Mouse (Mus musculus) MEL (cell line): ENCODE results near the gene Map6d1. TPM values are rescaled to one million over a fixed set of nuclear protein-coding genes. Genes with fewer than 3 reads are reported as not detected.
A peak's percentile ranks its signal among the peaks of the same experiment; 100 is the strongest.

ENCODE experiments used
- DNase-seq: peaks from one replicate; pipeline ENCODE4 v3.0.0; 2011; ENCODE audit warnings: low read depth, low spot score
- H3K27ac ChIP-seq: 2 replicates; pipeline ENCODE4 v1.5.1; 2012; ENCODE audit warnings: low read depth, mild to moderate bottlenecking, control low read depth, low read length, moderate library complexity; ENCODE audit not compliant: control insufficient read depth
- H3K27me3 ChIP-seq, 2 experiments: fragments of 150-350 bp in 1 of 2; sonication (generic) in 1 of 2; 2 replicates each; pipeline ENCODE4 v1.6.1; 2012; ENCODE audit warnings: low read length in 2 of 2, mild to moderate bottlenecking in 2 of 2, improper control_type of control experiment in 1 of 2, moderate library complexity in 1 of 2; ENCODE audit not compliant: insufficient read depth in 2 of 2, control insufficient read depth in 1 of 2
- H3K36me3 ChIP-seq, 2 experiments: 2 replicates each; pipeline ENCODE4 v1.6.1; 2012 to 2014; ENCODE audit warnings: low read length in 2 of 2, improper control_type of control experiment in 1 of 2, inconsistent platforms in 1 of 2, mild to moderate bottlenecking in 1 of 2; ENCODE audit not compliant: insufficient read depth in 2 of 2, control insufficient read depth in 1 of 2
- H3K4me1 ChIP-seq, 2 experiments: fragments of 150-350 bp in 1 of 2; sonication (generic) in 1 of 2; 2 replicates each; pipeline ENCODE4 v1.6.1; 2012; ENCODE audit warnings: low read length in 2 of 2, improper control_type of control experiment in 1 of 2, mild to moderate bottlenecking in 1 of 2; ENCODE audit not compliant: insufficient read depth in 2 of 2, control insufficient read depth in 1 of 2
- H3K4me3 ChIP-seq, 2 experiments: fragments of 150-350 bp in 1 of 2; sonication (generic) in 1 of 2; 2 replicates each; pipeline ENCODE4 v1.5.1; 2012; ENCODE audit warnings: low read depth in 2 of 2, low read length in 2 of 2, mild to moderate bottlenecking in 2 of 2, moderate library complexity in 2 of 2, control low read depth in 1 of 2, improper control_type of control experiment in 1 of 2; ENCODE audit not compliant: control insufficient read depth in 1 of 2, insufficient read depth in 1 of 2
- H3K79me2 ChIP-seq: 2 replicates; pipeline ENCODE4 v1.6.1; 2012; ENCODE audit warnings: mild to moderate bottlenecking, low read length, moderate library complexity; ENCODE audit not compliant: control insufficient read depth, poor library complexity, insufficient read depth
- H3K9ac ChIP-seq: 2 replicates; pipeline ENCODE4 v1.6.1; 2012; ENCODE audit warnings: low read depth, mild to moderate bottlenecking, control low read depth, low read length, moderate library complexity; ENCODE audit not compliant: control insufficient read depth, poor library complexity, severe bottlenecking
- H3K9me3 ChIP-seq: fragments of 150-350 bp; sonication (generic); replicated peaks from 2 replicates; pipeline ENCODE4 v1.6.1; 2012; ENCODE audit warnings: mild to moderate bottlenecking, low read length, improper control_type of control experiment, moderate library complexity; ENCODE audit not compliant: insufficient read depth
- CHD2 ChIP-seq: IDR thresholded peaks from 2 replicates; pipeline ENCODE4 v1.6.1; 2011; ENCODE audit warnings: low read length, improper control_type of control experiment
- CTCF ChIP-seq, 3 experiments: IDR thresholded peaks in 2 of 3; conservative IDR thresholded peaks in 1 of 3; 2 replicates each; pipeline ENCODE4 v1.5.1; 2011 to 2012; ENCODE audit warnings: low read length in 3 of 3, low read depth in 2 of 3, mild to moderate bottlenecking in 2 of 3, improper control_type of control experiment in 1 of 3, inconsistent platforms in 1 of 3, mixed read lengths in 1 of 3, moderate library complexity in 1 of 3; ENCODE audit not compliant: control insufficient read depth in 1 of 3, insufficient read depth in 1 of 3, poor library complexity in 1 of 3, severe bottlenecking in 1 of 3
- ETS1 ChIP-seq: IDR thresholded peaks from 2 replicates; pipeline ENCODE4 v1.6.1; 2012; ENCODE audit warnings: low read depth, mild to moderate bottlenecking, inconsistent platforms, low read length, improper control_type of control experiment, moderate library complexity
- MXI1 ChIP-seq: IDR thresholded peaks from 2 replicates; pipeline ENCODE4 v1.6.1; 2011; ENCODE audit warnings: mild to moderate bottlenecking, low read depth, low read length, improper control_type of control experiment
- MYB ChIP-seq: IDR thresholded peaks from 2 replicates; pipeline ENCODE4 v1.6.1; 2011; ENCODE audit warnings: mild to moderate bottlenecking, low read depth, low read length, improper control_type of control experiment
- MYC ChIP-seq: IDR thresholded peaks from 2 replicates; pipeline ENCODE4 v1.6.1; 2011; ENCODE audit warnings: low read depth, mild to moderate bottlenecking, low read length, improper control_type of control experiment, moderate library complexity
- NRF1 ChIP-seq: IDR thresholded peaks from 2 replicates; pipeline ENCODE4 v1.6.1; 2014; ENCODE audit warnings: low read depth, mild to moderate bottlenecking, inconsistent platforms, low read length, improper control_type of control experiment, moderate library complexity; ENCODE audit not compliant: poor library complexity, insufficient read depth, severe bottlenecking
- POLR2AphosphoS2 ChIP-seq: IDR thresholded peaks from 2 replicates; pipeline ENCODE4 v1.6.1; 2011; ENCODE audit warnings: low read length, improper control_type of control experiment
- RAD21 ChIP-seq: IDR thresholded peaks from 2 replicates; pipeline ENCODE4 v1.6.1; 2011; ENCODE audit warnings: mild to moderate bottlenecking, low read depth, low read length, improper control_type of control experiment
- SIN3A ChIP-seq: IDR thresholded peaks from 2 replicates; pipeline ENCODE4 v1.6.1; 2012; ENCODE audit warnings: low read length, improper control_type of control experiment, inconsistent platforms
- SMC3 ChIP-seq: IDR thresholded peaks from 2 replicates; pipeline ENCODE4 v1.6.1; 2011; ENCODE audit warnings: low read depth, low read length, improper control_type of control experiment
- polyA plus RNA-seq, 2 experiments: library from polyadenylated mRNA; stranded (reverse) in 1 of 2; unstranded in 1 of 2; fragments of >175 nt in 1 of 2; fragments of >200 nt in 1 of 2; gene quantifications; 2 replicates each; pipeline versions ENCODE4 v1.2.1 to v1.2.4; 2012; ENCODE audit warnings: low replicate concordance in 2 of 2, low read depth in 1 of 2; ENCODE audit not compliant: insufficient read length in 2 of 2, insufficient read depth in 1 of 2, missing spikeins in 1 of 2
- total RNA-seq: library from RNA; depleted of rRNA; stranded (reverse); fragments of 300-350 nt; gene quantifications from 2 replicates; pipeline ENCODE4 v1.2.3, GENCODE M21; 2012; rRNA removed

Gene Map6d1
- total and polyA plus RNA-seq, 3 experiments = 0.08 TPM; not detected in 2

DNA sequence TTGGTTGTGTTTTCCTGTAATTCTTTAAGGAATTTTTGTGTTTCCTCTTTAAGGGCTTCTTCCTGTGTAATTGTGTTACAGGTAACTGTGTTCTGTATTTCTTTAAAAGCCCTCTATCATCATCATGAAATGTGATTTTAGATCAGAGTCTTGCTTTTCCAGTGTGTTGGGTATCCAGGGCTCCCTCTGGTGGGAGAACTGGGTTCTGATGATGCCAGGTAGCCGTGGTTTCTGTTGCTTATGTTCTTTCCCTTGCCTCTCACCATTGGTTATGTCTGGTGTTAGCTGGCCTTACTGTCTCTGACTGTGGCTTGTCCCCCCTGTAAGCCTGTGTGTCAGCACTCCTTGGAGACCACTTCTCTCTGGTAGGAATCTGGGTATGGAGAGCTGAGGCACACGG is 55.8 kb downstream of the Map6d1 start:
- Histone ChIP-seq H3K9me3 (no peaks in the 10 kb centered on the region), H3K4me3 (no peak overlapping the region), H3K36me3 (peaks cover 0 to 4% of the 10 kb centered on the region in 2 experiments; a peak in 2 of 4 replicates), H3K27ac (no peak overlapping the region), H3K9ac (no peak overlapping the region), H3K79me2 (no peaks in the 10 kb centered on the region), H3K27me3 (no peaks in the 10 kb centered on the region), H3K4me1 (no peaks in the 10 kb centered on the region)
- no peak for TF ChIP-seq CHD2
- no peak for TF ChIP-seq MYB
- peak; percentile 68 for TF ChIP-seq SMC3
- peak; percentile 34 for TF ChIP-seq RAD21
- TF ChIP-seq POLR2AphosphoS2 = no peak
- TF ChIP-seq MYC = no peak
- TF ChIP-seq MXI1 = no peak
- TF ChIP-seq CTCF (IDR thresholded peaks at IDR 0.05 in 2 of 3, conservative IDR thresholded peaks at IDR 0.05 in 1 of 3; ENCODE audit: control insufficient read depth in 1 of 3, insufficient read depth in 1 of 3, low read depth in 2 of 3, low read length in 3 of 3, poor library complexity in 1 of 3, severe bottlenecking in 1 of 3) = peak; percentile 43 to 59 (median 59)
- TF ChIP-seq ETS1 = no peak
- no peak for TF ChIP-seq SIN3A
- no peak for TF ChIP-seq NRF1
- peak; percentile 43 for DNase-seq

Other genes with a start within 250 kb of the Map6d1 start
- gene Klhl24, start 143.8 kb downstream of the Map6d1 start, total RNA-seq = 1.8 and 3.4 TPM in 2 replicates
- 1 to 10 TPM in 1 of 2 experiments, not detected in 1; 2.5 TPM for gene Klhl24, start 143.8 kb downstream of the Map6d1 start, polyA plus RNA-seq
- gene Yeats2, start 100.3 kb downstream of the Map6d1 start, total RNA-seq = 12.7 and 13.3 TPM in 2 replicates
- gene Yeats2, start 100.3 kb downstream of the Map6d1 start, polyA plus RNA-seq = 10 to 100 TPM in 1 of 2 experiments, not detected in 1; 23.2 TPM
- gene Parl, start 61.0 kb upstream of the Map6d1 start, total RNA-seq = 65.7 and 79.2 TPM in 2 replicates
- 100 to 1,000 TPM; 126 to 241 TPM for gene Parl, start 61.0 kb upstream of the Map6d1 start, polyA plus RNA-seq
- gene Cyp2ab1, start 84.0 kb upstream of the Map6d1 start, total RNA-seq = not detected in 2 replicates
- gene Cyp2ab1, start 84.0 kb upstream of the Map6d1 start, polyA plus RNA-seq = not detected
- gene Abcc5, start 185.0 kb upstream of the Map6d1 start, total RNA-seq = 16.4 and 17.6 TPM in 2 replicates
- gene Abcc5, start 185.0 kb upstream of the Map6d1 start, polyA plus RNA-seq = 10 to 100 TPM in 1 of 2 experiments, not detected in 1; 31.7 TPM